Mouse (Mus musculus) thymus, adult 2 months (tissue): ENCODE measurements at regions not wholly inside any gene's neighbourhood (a gene's known extent, or its start where the extent isn't known, plus 50 kb on each side); places are given as distances from the start of the nearest gene placed in this dataset.

ENCODE experiments used
- DNase-seq: peaks from one replicate; pipeline ENCODE4 v3.0.0; 2021
- H3K27ac ChIP-seq: fragments of 200-500 bp; 2 replicates; pipeline ENCODE4 v1.5.1; 2012; ENCODE audit warnings: low read length, control low read depth; ENCODE audit not compliant: control insufficient read depth, insufficient read depth
- H3K27me3 ChIP-seq: fragments of 200-500 bp; 2 replicates; pipeline ENCODE4 v1.6.1; 2012; ENCODE audit warnings: mild to moderate bottlenecking, low read length, moderate library complexity, mixed read lengths; ENCODE audit not compliant: control insufficient read depth, insufficient read depth
- H3K36me3 ChIP-seq: fragments of 200-500 bp; 2 replicates; pipeline ENCODE4 v1.6.1; 2012; ENCODE audit warnings: mild to moderate bottlenecking, low read length, moderate library complexity; ENCODE audit not compliant: control insufficient read depth, insufficient read depth
- H3K4me1 ChIP-seq: fragments of 200-500 bp; replicated peaks from 2 replicates; pipeline ENCODE4 v1.6.1; 2012; ENCODE audit warnings: low read length; ENCODE audit not compliant: control insufficient read depth, insufficient read depth
- H3K4me3 ChIP-seq: fragments of 200-500 bp; 2 replicates; pipeline ENCODE4 v1.5.1; 2012; ENCODE audit warnings: mild to moderate bottlenecking, low read length, control low read depth, moderate library complexity; ENCODE audit not compliant: control insufficient read depth, insufficient read depth
- CTCF ChIP-seq: fragments of 200-500 bp; IDR thresholded peaks from 2 replicates; pipeline ENCODE4 v1.5.1; 2012; ENCODE audit warnings: mild to moderate bottlenecking, control low read depth, low read length, moderate library complexity, borderline replicate concordance; ENCODE audit not compliant: control insufficient read depth, poor library complexity, insufficient read depth; ENCODE audit errors: extremely low read depth
- POLR2A ChIP-seq: fragments of 200-500 bp; IDR thresholded peaks from 2 replicates; pipeline ENCODE4 v1.6.1; 2012; ENCODE audit warnings: mild to moderate bottlenecking, low read length, control low read depth, moderate library complexity; ENCODE audit not compliant: control insufficient read depth, poor library complexity, insufficient read depth; ENCODE audit errors: extremely low read depth
- WGBS: fragments of 180-500 bp; shearing (Covaris S2); methylation state at CpG from one replicate; pipeline ENCODE4 v1.1.7; 2018; 5-methylcytosine and 5-hydroxymethylcytosine counted together

GRCm38 (mm10) chr9:112476644-112477043 lies 240.9 kb upstream of the Arpp21 start:
- no peaks in the 10 kb centered on the region for H3K27me3 ChIP-seq

GRCm38 (mm10) chr9:112457594-112457993 lies 221.9 kb upstream of the Arpp21 start:
- WGBS = 84% methylated on average over 5 of the region's 5 CpGs
- TF ChIP-seq CTCF (no peak), POLR2A (no peak)
- no peaks in the 10 kb centered on the region for H3K27me3 ChIP-seq

More at GRCm38 (mm10) chr9:112476644-112477043, 240.9 kb upstream of the Arpp21 start:
- no peaks in the 10 kb centered on the region for H3K36me3 ChIP-seq
- no peak overlapping the region for H3K27ac ChIP-seq
- no peak for DNase-seq
- no peak overlapping the region for H3K4me3 ChIP-seq
- TF ChIP-seq POLR2A (no peak), CTCF (no peak)
- 89% methylated on average over 2 of the region's 2 CpGs for WGBS
- H3K4me1 ChIP-seq = no peaks in the 10 kb centered on the region

GRCm38 (mm10) chr9:112454706-112455105 lies 219.0 kb upstream of the Arpp21 start:
- Histone ChIP-seq H3K27ac (no peak overlapping the region), H3K4me3 (no peak overlapping the region), H3K27me3 (no peaks in the 10 kb centered on the region), H3K4me1 (no peaks in the 10 kb centered on the region), H3K36me3 (no peaks in the 10 kb centered on the region)
- DNase-seq = no peak
- no peak for TF ChIP-seq POLR2A
- WGBS = 80% methylated on average over 6 of the region's 6 CpGs

More at GRCm38 (mm10) chr9:112457594-112457993, 221.9 kb upstream of the Arpp21 start:
- Histone ChIP-seq H3K4me3 (no peak overlapping the region), H3K4me1 (no peaks in the 10 kb centered on the region), H3K36me3 (no peaks in the 10 kb centered on the region), H3K27ac (no peak overlapping the region)
- DNase-seq = no peak

- H3K4me3 ChIP-seq = no peak overlapping the region
- peak; percentile 8 for DNase-seq
- H3K36me3 ChIP-seq = no peaks in the 10 kb centered on the region
- no peak for TF ChIP-seq CTCF
- TF ChIP-seq POLR2A = no peak
- no peaks in the 10 kb centered on the region for H3K4me1 ChIP-seq
- no peak overlapping the region for H3K27ac ChIP-seq
- 32% methylated on average over 2 of the region's 2 CpGs for WGBS
- H3K27me3 ChIP-seq = no peaks in the 10 kb centered on the region
Measured at GRCm38 (mm10) chr9:112447515-112447914, 211.8 kb upstream of the Arpp21 start.

- H3K27me3 ChIP-seq = no peaks in the 10 kb centered on the region
- no peak for DNase-seq
- no peak overlapping the region for H3K4me3 ChIP-seq
- H3K4me1 ChIP-seq = no peaks in the 10 kb centered on the region
- no peak overlapping the region for H3K27ac ChIP-seq
- no peaks in the 10 kb centered on the region for H3K36me3 ChIP-seq
- TF ChIP-seq CTCF (no peak), POLR2A (no peak)
- 88% methylated on average over 3 of the region's 3 CpGs for WGBS
Measured at GRCm38 (mm10) chr9:112446981-112447380, 211.2 kb upstream of the Arpp21 start.

- no peak for DNase-seq
- no peak for TF ChIP-seq CTCF
- TF ChIP-seq POLR2A = no peak
- no peaks in the 10 kb centered on the region for H3K27me3 ChIP-seq
Measured at GRCm38 (mm10) chr9:112446027-112446352, 210.3 kb upstream of the Arpp21 start.

GRCm38 (mm10) chr9:112445230-112446026 lies 209.7 kb upstream of the Arpp21 start:
- no peak for TF ChIP-seq POLR2A
- no peak for TF ChIP-seq CTCF
- no peak overlapping the region for H3K4me3 ChIP-seq
- H3K27ac ChIP-seq = no peak overlapping the region
- 87% methylated on average over 4 of the region's 4 CpGs for WGBS
- H3K36me3 ChIP-seq = no peaks in the 10 kb centered on the region
- H3K4me1 ChIP-seq = no peaks in the 10 kb centered on the region
- no peak for DNase-seq
- H3K27me3 ChIP-seq = no peaks in the 10 kb centered on the region

More at GRCm38 (mm10) chr9:112446027-112446352, 210.3 kb upstream of the Arpp21 start:
- Histone ChIP-seq H3K36me3 (no peaks in the 10 kb centered on the region), H3K4me1 (no peaks in the 10 kb centered on the region), H3K27ac (no peak overlapping the region), H3K4me3 (no peak overlapping the region)
